Mouse (Mus musculus) liver, adult 2 months (tissue): ENCODE measurements around the gene Nop2.

Experiments used
- CTCF ChIP-seq: fragments of 200-500 bp; IDR thresholded peaks from 2 replicates; pipeline ENCODE4 v1.5.1; 2011; ENCODE audit warnings: low read depth, low read length, control low read depth
- POLR2A ChIP-seq: fragments of 200-500 bp; IDR thresholded peaks from 2 replicates; pipeline ENCODE4 v1.6.1; 2011; ENCODE audit warnings: low read length, control low read depth; ENCODE audit not compliant: insufficient read depth; ENCODE audit errors: extremely low read depth

GRCm38 (mm10) chr6:125094843-125095242 is 36.9 kb upstream of the Nop2 start:
- no peak for TF ChIP-seq CTCF
- no peak for TF ChIP-seq POLR2A
